Mouse (Mus musculus) C2C12 (cell line): ENCODE data around the gene Gm4201. TPM values are rescaled to one million over a fixed set of nuclear protein-coding genes. Genes with fewer than 3 reads are reported as not detected.
"Not testable (repeated sequence)": the region's sequence is repeated elsewhere in the genome, so short reads cannot be mapped to it uniquely, and the experiment has no call there.

ENCODE experiments used
- H3K27me3 ChIP-seq: one replicate; pipeline ENCODE4 v1.6.1; 2011; ENCODE audit not compliant: control insufficient read depth, insufficient read depth, insufficient read length
- H3K36me3 ChIP-seq: one replicate; pipeline ENCODE4 v1.6.1; 2011; ENCODE audit not compliant: control insufficient read depth, insufficient read depth
- H3K4me3 ChIP-seq: one replicate; pipeline ENCODE4 v1.5.1; 2011; ENCODE audit warnings: mild to moderate bottlenecking, control low read depth; ENCODE audit not compliant: poor library complexity, insufficient read depth, severe bottlenecking
- H3K79me2 ChIP-seq: one replicate; pipeline ENCODE4 v1.6.1; 2011; ENCODE audit not compliant: control insufficient read depth, insufficient read depth
- H3K79me3 ChIP-seq: one replicate; pipeline ENCODE4 v1.6.1; 2011; ENCODE audit warnings: low read depth, control low read depth
- H3ac ChIP-seq: one replicate; pipeline ENCODE3; 2011; ENCODE audit warnings: low read depth; ENCODE audit not compliant: control insufficient read depth, insufficient read length
- long read RNA-seq, 2 experiments: library from polyadenylated mRNA; unstranded; transcript quantifications; one replicate each; pipeline ENCODE4 v2.0.0; 2019 to 2020
- polyA plus RNA-seq: library from polyadenylated mRNA; unstranded; fragments of >200 nt; fragmentation: generic; extraction: Trizol; gene quantifications from one replicate; pipeline ENCODE4 v1.2.1, GENCODE M21; 2012; ENCODE audit warnings: missing spikeins

Gm4201 gene
- not detected for polyA plus RNA-seq
- long read RNA-seq, experiment 1: 0 reads
- long read RNA-seq, experiment 2: 0 reads

DNA sequence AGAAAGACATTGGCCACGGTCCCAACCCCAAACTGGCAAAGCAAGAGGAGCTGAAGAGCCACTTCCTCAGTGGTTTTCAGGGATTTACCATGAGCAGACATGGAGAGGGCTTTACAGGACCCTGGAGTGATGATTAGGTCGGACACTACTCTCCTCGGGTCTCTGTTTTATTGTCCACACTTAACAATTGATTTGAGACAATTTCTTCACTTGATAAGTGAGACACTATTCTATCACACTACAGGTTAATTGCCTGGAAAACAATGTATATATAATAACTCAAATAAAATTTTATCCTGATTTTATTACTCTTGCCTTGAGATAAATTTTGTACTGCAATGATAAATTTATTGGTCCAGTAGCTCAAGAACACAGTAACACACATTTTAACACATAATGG lies at the start of gene Gm4201:
TSS of gene Gm4201 (minus strand) at position 101 of the 400 bp plus-strand sequence.
- not testable (repeated sequence) for H3K79me3 ChIP-seq, H3K36me3 ChIP-seq, H3K27me3 ChIP-seq, H3ac ChIP-seq, H3K79me2 ChIP-seq, H3K4me3 ChIP-seq

- not testable (repeated sequence) for H3K79me2 ChIP-seq, H3K79me3 ChIP-seq, H3ac ChIP-seq, H3K27me3 ChIP-seq, H3K36me3 ChIP-seq, H3K4me3 ChIP-seq
Measured at GRCm38 (mm10) chr7:22588027-22588426, 22.9 kb upstream of the Gm4201 start, which contains the start of gene Gm4565. TSS of gene Gm4565 (minus strand) at chr7:22588127.

GRCm38 (mm10) chr7:22534787-22535186 lies 30.4 kb downstream of the Gm4201 start, which contains the start of gene Gm8677:
TSS of gene Gm8677 (minus strand) at chr7:22534887.
- H3ac ChIP-seq, H3K79me2 ChIP-seq, H3K36me3 ChIP-seq, H3K4me3 ChIP-seq, H3K27me3 ChIP-seq, H3K79me3 ChIP-seq: not testable (repeated sequence)

GRCm38 (mm10) chr7:22522667-22523066 lies 42.5 kb downstream of the Gm4201 start, which contains the start of gene Vmn1r152:
TSS of gene Vmn1r152 (plus strand) at chr7:22522967.
- not testable (repeated sequence) for H3K4me3 ChIP-seq, H3K27me3 ChIP-seq, H3ac ChIP-seq, H3K79me2 ChIP-seq, H3K36me3 ChIP-seq, H3K79me3 ChIP-seq

Other genes starting within 250 kb of the Gm4201 start
- gene Gm4187, start 235.6 kb downstream of the Gm4201 start, polyA plus RNA-seq: not detected
- gene Gm8660, start 194.3 kb downstream of the Gm4201 start, polyA plus RNA-seq: not detected
- not detected for gene Vmn1r148, start 151.8 kb downstream of the Gm4201 start, polyA plus RNA-seq
- not detected for gene Vmn1r149, start 127.1 kb downstream of the Gm4201 start, polyA plus RNA-seq
- not detected for gene Gm10665, start 101.3 kb downstream of the Gm4201 start, polyA plus RNA-seq
- not detected for gene Vmn1r151, start 65.7 kb downstream of the Gm4201 start, polyA plus RNA-seq
- gene Vmn1r152, start 42.4 kb downstream of the Gm4201 start, polyA plus RNA-seq: not detected
- not detected for gene Gm8677, start 30.5 kb downstream of the Gm4201 start, polyA plus RNA-seq
- gene Gm4565, start 22.8 kb upstream of the Gm4201 start, polyA plus RNA-seq: not detected
- not detected for gene Vmn1r155, start 92.7 kb upstream of the Gm4201 start, polyA plus RNA-seq
- gene Gm8693, start 127.0 kb upstream of the Gm4201 start, polyA plus RNA-seq: not detected
- gene Gm4567, start 154.4 kb upstream of the Gm4201 start, polyA plus RNA-seq: not detected
- gene Vmn1r157, start 196.4 kb upstream of the Gm4201 start, polyA plus RNA-seq: not detected
- gene Vmn1r158, start 225.4 kb upstream of the Gm4201 start, polyA plus RNA-seq: not detected